In genomic region chr16:57246596-57246995, GRCm38 (mm10) we compare ENCODE assay signal across 15 mouse cellular contexts. TPM values are rescaled to one million over a fixed set of nuclear protein-coding genes. Genes with fewer than 3 reads are reported as not detected.
DNase-seq lines count a peak whose midpoint lies in the region; ATAC-seq and TF ChIP-seq lines count a peak whose summit lies in the region.
"Had no signal": no experiment of that assay in that cellular context is flagged by ENCODE, and none has a peak within 500 bp of the region (broad histone marks: within the 10 kb centered on the region; RNA-seq: fewer than 3 reads in every experiment).

No protein-coding gene starts in this region.

- dilution Hi-C loops in CH12.LX (cut with MboI; ENCODE audit: extremely low pct_ligation_motif_present, extremely low pct_unique_long_range_greater_than_20kb, low sequenced_read_pairs): loop anchor here (25.0 kb wide), 1 partner anchor 366 kb away; the partner anchor contains the start of gene Cmss1

- TF ChIP-seq CTCF in lung, adult 2 months (IDR thresholded peaks at IDR 0.05; ENCODE audit: insufficient read depth, low read length): no peak
- TF ChIP-seq CTCF in CH12.LX (conservative IDR thresholded peaks at IDR 0.05 in 1 of 2, IDR thresholded peaks at IDR 0.05 in 1 of 2; ENCODE audit: low read depth in 2 of 2, low read length in 2 of 2): no peak
- TF ChIP-seq CTCF in layer of hippocampus, adult 2 months (conservative IDR thresholded peaks at IDR 0.05): no peak

- H3K79me2 ChIP-seq in CH12.LX (replicated peaks; ENCODE audit: control insufficient read depth, extremely low read depth, insufficient read depth, poor library complexity, severe bottlenecking): no peaks in the 10 kb centered on the region
- no peaks in the 10 kb centered on the region for H3K79me2 ChIP-seq in myocyte (ENCODE audit: control insufficient read depth, insufficient read depth)

- TF ChIP-seq POLR2A in lung, adult 2 months (IDR thresholded peaks at IDR 0.05; ENCODE audit: borderline replicate concordance, extremely low read depth, low read depth, low read length): no peak
- no peak for TF ChIP-seq POLR2A in CH12.LX (IDR thresholded peaks at IDR 0.05; ENCODE audit: low read depth, low read length)
- TF ChIP-seq POLR2A in myocyte (IDR thresholded peaks at IDR 0.05; ENCODE audit: insufficient read length, low read depth): no peak

- DNase-seq in lung, adult 18-20 months: peak; percentile 32 to 41
- DNase-seq in lung, adult 2 months: no peak
- DNase-seq in CH12.LX (ENCODE audit: extremely low read depth): peak; percentile 72
- DNase-seq in lung, postnatal 14 days: peak; percentile 37
- no peak for DNase-seq in embryo, embryonic 9.5 days (ENCODE audit: extremely low spot score)
- DNase-seq in layer of hippocampus, adult 2 months (ENCODE audit: low spot score in 2 of 2): no peak
- DNase-seq: cerebellum, adult 9-10 months had no signal

- no peaks in the 10 kb centered on the region for H3K4me1 ChIP-seq in lung, adult 2 months (ENCODE audit: control insufficient read depth, insufficient read depth, low read length)
- peaks cover 5 to 18% of the 10 kb centered on the region in 2 experiments; a peak in 3 of 4 replicates for H3K4me1 ChIP-seq in CH12.LX (ENCODE audit: control insufficient read depth in 1 of 2, insufficient read depth in 2 of 2)
- H3K4me1 ChIP-seq in kidney, embryonic 16.5 days (ENCODE audit: insufficient read depth, low read length): peaks cover 6% of the 10 kb centered on the region; the same call in 1 of the 2 replicates

- peak; percentile 81 for TF ChIP-seq EP300 in CH12.LX (IDR thresholded peaks at IDR 0.05; ENCODE audit: low read length)

- in situ Hi-C loops in CH12.LX (cut with MboI; ENCODE audit: low pct_ligation_motif_present, low pct_unique_long_range_greater_than_20kb, low sequenced_read_pairs): loop anchor here (5.0 to 10.0 kb wide), 3 partner anchors 151 to 361 kb away; partner anchors contain the start of gene Cmss1

- H3K4me3 ChIP-seq in lung, adult 2 months (replicated peaks; ENCODE audit: extremely low read depth, low read depth, low read length): no peak overlapping the region
- H3K4me3 ChIP-seq in CH12.LX (replicated peaks in 1 of 3; ENCODE audit: low read depth in 2 of 3, low read length in 2 of 3, poor library complexity in 1 of 3) (no peak overlapping the region), myocyte (no peak overlapping the region)
- no peak overlapping the region for H3K4me3 ChIP-seq in kidney, embryonic 16.5 days (ENCODE audit: low read length)
- no peak overlapping the region for H3K4me3 ChIP-seq in layer of hippocampus, adult 2 months
- H3K4me3 ChIP-seq: embryonic facial prominence, embryonic 10.5 days had no signal

- H3K9me3 ChIP-seq in CH12.LX (replicated peaks; ENCODE audit: low read length): peaks cover 6% of the 10 kb centered on the region
- H3K9me3 ChIP-seq in kidney, embryonic 16.5 days (ENCODE audit: low read length): 0 out of 2 replicates have a peak, but pooled peaks cover 4% of the 10 kb centered on the region
- H3K9me3 ChIP-seq: embryonic facial prominence, embryonic 10.5 days had no signal

- no peak overlapping the region for H3K9ac ChIP-seq in CH12.LX (ENCODE audit: insufficient read depth, low read depth)
- no peak overlapping the region for H3K9ac ChIP-seq in kidney, embryonic 16.5 days (replicated peaks; ENCODE audit: low read length)

- ATAC-seq in kidney, embryonic 16.5 days (ENCODE audit: low FRiP score, low TSS enrichment): no peak
- ATAC-seq: CD4-positive, CD25-positive, alpha-beta regulatory T cell, adult 4 months; Patski had no signal

- no peak overlapping the region for H3ac ChIP-seq in myocyte (ENCODE audit: control insufficient read depth, insufficient read length)

- no peak overlapping the region; the same call in 1 of the 2 replicates for H3K4me2 ChIP-seq in CH12.LX (ENCODE audit: insufficient read depth, low read depth, poor library complexity, severe bottlenecking)
- no peak overlapping the region for H3K4me2 ChIP-seq in myocyte (ENCODE audit: low read depth)
- no peak overlapping the region for H3K4me2 ChIP-seq in kidney, embryonic 16.5 days (replicated peaks; ENCODE audit: low read depth, low read length)
- H3K4me2 ChIP-seq: liver, embryonic 11.5 days had no signal

- H3K36me3 ChIP-seq in CH12.LX (replicated peaks in 1 of 2; ENCODE audit: control insufficient read depth in 1 of 2, insufficient read depth in 1 of 2, low read length in 1 of 2): no peaks in the 10 kb centered on the region
- H3K36me3 ChIP-seq in myocyte (ENCODE audit: control insufficient read depth, insufficient read depth): no peaks in the 10 kb centered on the region
- H3K36me3 ChIP-seq in kidney, embryonic 16.5 days (ENCODE audit: insufficient read depth, low read length): no peaks in the 10 kb centered on the region
- H3K36me3 ChIP-seq: embryonic facial prominence, embryonic 10.5 days had no signal

- H3K27me3 ChIP-seq in CH12.LX (replicated peaks): peaks cover 2% of the 10 kb centered on the region
- no peaks in the 10 kb centered on the region for H3K27me3 ChIP-seq in myocyte (ENCODE audit: control insufficient read depth, insufficient read depth, insufficient read length)
- no peaks in the 10 kb centered on the region for H3K27me3 ChIP-seq in kidney, embryonic 16.5 days (ENCODE audit: insufficient read depth, low read length)
- H3K27me3 ChIP-seq: Patski had no signal

- no peak overlapping the region for H3K27ac ChIP-seq in CH12.LX (ENCODE audit: insufficient read depth, low read depth)
- no peak overlapping the region for H3K27ac ChIP-seq in kidney, embryonic 16.5 days (ENCODE audit: low read length)
- no peak overlapping the region for H3K27ac ChIP-seq in layer of hippocampus, adult 2 months
- H3K27ac ChIP-seq: embryonic facial prominence, embryonic 10.5 days had no signal

- WGBS in lung, adult 2 months: 75% methylated on average over 3 of the region's 3 CpGs
- 78% methylated on average over 3 of the region's 3 CpGs for WGBS in kidney, embryonic 16.5 days

- TF ChIP-seq RAD21 in CH12.LX (IDR thresholded peaks at IDR 0.05; ENCODE audit: low read depth, low read length): no peak

TF ChIP-seq in CH12.LX, 34 proteins besides CTCF, POLR2A, EP300 and RAD21 (continues in another document):
- no peak for TF ChIP-seq JUN (IDR thresholded peaks at IDR 0.05; ENCODE audit: insufficient read depth, low read depth, low read length)
- peak; percentile 53 for TF ChIP-seq IRF4 (IDR thresholded peaks at IDR 0.05; ENCODE audit: low read depth, low read length)
- TF ChIP-seq CHD2 (IDR thresholded peaks at IDR 0.05; ENCODE audit: low read length): peak; percentile 29; the same call in 1 of the 2 replicates
- no peak; the same call in 1 of the 2 replicates for TF ChIP-seq SMC3 (IDR thresholded peaks at IDR 0.05; ENCODE audit: low read depth, low read length)
- TF ChIP-seq RCOR1 (conservative IDR thresholded peaks at IDR 0.05; ENCODE audit: low read depth, low read length): no peak
- peak; percentile 56; the same call in 1 of the 2 replicates for TF ChIP-seq TCF12 (IDR thresholded peaks at IDR 0.05; ENCODE audit: low read depth, low read length)
- peak; percentile 63; the same call in 1 of the 2 replicates for TF ChIP-seq MXI1 (IDR thresholded peaks at IDR 0.05; ENCODE audit: low read depth, low read length)
- TF ChIP-seq MYC (IDR thresholded peaks at IDR 0.05; ENCODE audit: low read depth, low read length): peak; percentile 61; the same call in 1 of the 2 replicates
- no peak for TF ChIP-seq NRF1 (IDR thresholded peaks at IDR 0.05; ENCODE audit: low read depth, low read length)
- TF ChIP-seq MAFK (IDR thresholded peaks at IDR 0.05; ENCODE audit: insufficient replicate concordance, low read length): peak; percentile 65
- no peak for TF ChIP-seq USF2 (conservative IDR thresholded peaks at IDR 0.05; ENCODE audit: low read depth, low read length)
- peak; percentile 57 for TF ChIP-seq BHLHE40 (IDR thresholded peaks at IDR 0.05; ENCODE audit: low read depth, low read length)

TF ChIP-seq in myocyte, 11 proteins besides CTCF, POLR2A, EP300 and RAD21:
- TF ChIP-seq MYOG (IDR thresholded peaks at IDR 0.05; ENCODE audit: control insufficient read depth in 1 of 3, insufficient read depth in 1 of 3, insufficient read length in 2 of 3, low read depth in 2 of 3): peak in 2 of 3 experiments; percentile 7 to 76
- TF ChIP-seq E2F4 (IDR thresholded peaks at IDR 0.05; ENCODE audit: insufficient read depth): no peak
- TF ChIP-seq MYOD1 (IDR thresholded peaks at IDR 0.05; ENCODE audit: control insufficient read depth in 1 of 3, insufficient read length in 2 of 3, low read depth in 2 of 3): peak; percentile 49 to 93 (median 88)
- TF ChIP-seq TCF12 (IDR thresholded peaks at IDR 0.05; ENCODE audit: insufficient read depth, poor library complexity, severe bottlenecking): no peak
- no peak for TF ChIP-seq SRF (IDR thresholded peaks at IDR 0.05; ENCODE audit: control insufficient read depth, insufficient read length, low read depth)
- TF ChIP-seq TCF3 (IDR thresholded peaks at IDR 0.05; ENCODE audit: insufficient read length, low read depth): peak; percentile 30
- no peak for TF ChIP-seq CEBPB (IDR thresholded peaks at IDR 0.05; ENCODE audit: insufficient read depth, poor library complexity, severe bottlenecking)
- no peak for TF ChIP-seq USF1 (IDR thresholded peaks at IDR 0.05; ENCODE audit: low read depth)
- TF ChIP-seq REST (IDR thresholded peaks at IDR 0.05; ENCODE audit: insufficient read depth, insufficient read length): no peak
- TF ChIP-seq MAX (IDR thresholded peaks at IDR 0.05; ENCODE audit: low read depth): no peak

RNA-seq across cellular contexts. Expression of gene Tbc1d23, which starts 15.3 kb away (rescaled TPM):
- 10.0 and 15.2 TPM in 2 replicates for polyA plus RNA-seq in lung, adult 2 months (2012; rRNA removed)
- total RNA-seq in CH12.LX (2012; rRNA removed): 21.2 and 24.4 TPM in 2 replicates
- 38.8 and 42.5 TPM in 2 replicates for total RNA-seq in CH12.LX (2014; rRNA removed)
- polyA plus RNA-seq in CH12.LX (2012; ENCODE audit: insufficient read length, low read depth): 24.7 and 31.5 TPM in 2 replicates
- polyA plus RNA-seq in myocyte (2012; fragmentation: generic; extraction: Trizol): 9.6 TPM
- polyA plus RNA-seq in kidney, embryonic 16.5 days (2015; fragmentation: Nextera tagmentation; extraction: Ambion mirVana): 25.4 and 26.9 TPM in 2 replicates
- total RNA-seq in layer of hippocampus, adult 2 months (2021): 10 to 100 TPM; 41.2 to 44.9 TPM

RNA-seq across cellular contexts. Expression of gene Tmem30c, which starts 46.1 kb away (rescaled TPM):
- not detected in 2 replicates for polyA plus RNA-seq in lung, adult 2 months (2012; rRNA removed)
- total RNA-seq in CH12.LX (2012; rRNA removed) (not detected in 2 replicates), CH12.LX (2014; rRNA removed) (0.07 TPM in 1 of 2 replicates, not detected in the other)
- polyA plus RNA-seq in CH12.LX (2012; ENCODE audit: insufficient read length, low read depth) (0.16 TPM in 2 replicates), myocyte (2012; fragmentation: generic; extraction: Trizol) (not detected)
- 0.13 TPM in 1 of 2 replicates, not detected in the other for polyA plus RNA-seq in kidney, embryonic 16.5 days (2015; fragmentation: Nextera tagmentation; extraction: Ambion mirVana)
- total RNA-seq in layer of hippocampus, adult 2 months (2021): under 1 TPM; 0.23 to 0.44 TPM
- total RNA-seq: adrenal gland, adult 18-20 months; heart, postnatal 25 days had no signal
- polyA plus RNA-seq: CD4-positive, CD25-positive, alpha-beta regulatory T cell, adult 4 months; liver, embryonic 11.5 days; Patski had no signal

Comparison
In these comparisons a context has a peak if more than half of its experiments do, and no peak if none do; other contexts are left out.
1. DNase-seq: peak in lung, adult 18-20 months (2 of 2), CH12.LX (single experiment) and lung, postnatal 14 days (single experiment); none in lung, adult 2 months (single experiment), embryo, embryonic 9.5 days (single experiment) and layer of hippocampus, adult 2 months (0 of 2).